Mouse (Mus musculus): ENCODE results near the gene Fig4. TPM values are rescaled to one million over a fixed set of nuclear protein-coding genes. Genes with fewer than 3 reads are reported as not detected.

The Fig4 gene
- polyA plus RNA-seq, 1 experiment from 2014 or later, result 17.8 TPM

DNA sequence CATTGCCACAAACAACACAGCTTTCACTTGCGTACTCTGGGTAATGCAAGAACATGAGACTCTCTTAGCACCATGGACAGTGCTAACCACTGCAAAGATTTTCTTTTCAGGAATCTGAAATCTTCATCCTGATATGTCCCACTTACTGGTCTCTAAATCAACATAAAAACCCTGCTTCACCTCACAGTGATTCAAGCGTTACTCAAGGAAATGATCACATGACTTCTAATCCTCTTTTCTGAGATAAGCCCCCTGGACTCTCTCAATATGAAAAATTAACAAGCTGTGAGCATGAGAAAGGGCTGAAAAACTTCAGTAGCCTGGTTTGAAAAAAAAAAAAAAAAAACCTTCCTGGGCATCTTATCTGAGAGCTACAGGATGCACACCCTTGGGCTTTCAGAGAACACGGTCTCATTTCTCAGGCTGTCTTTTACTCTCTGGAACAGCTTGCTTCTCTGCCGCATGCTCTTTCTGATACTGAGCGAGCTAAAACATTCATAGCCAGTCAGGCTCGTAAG is 94.1 kb downstream of the Fig4 start:
- DNase-seq (ENCODE audit: low spot score), result peak; percentile 56
- Histone ChIP-seq H3K36me3 (replicated peaks; ENCODE audit: control insufficient read depth, insufficient read depth, low read depth, low read length) (no peaks in the 10 kb centered on the region), H3K4me3 (ENCODE audit: low read depth, low read length) (no peak overlapping the region), H3K4me1 (ENCODE audit: control insufficient read depth, insufficient read depth, low read length) (no peaks in the 10 kb centered on the region), H3K27me3 (ENCODE audit: control insufficient read depth, insufficient read depth, low read length) (no peaks in the 10 kb centered on the region), H3K9ac (replicated peaks; ENCODE audit: low read length) (no peak overlapping the region), H3K9me3 (replicated peaks; ENCODE audit: control insufficient read depth, low read length) (no peaks in the 10 kb centered on the region), H3K4me2 (ENCODE audit: low read depth, low read length) (no peak overlapping the region), H3K27ac (replicated peaks; ENCODE audit: low read depth, low read length) (no peak overlapping the region)
- 75% methylated on average over 6 of the region's 6 CpGs for WGBS
- no peak for ATAC-seq (replicated peaks; ENCODE audit: insufficient number of reproducible peaks, low FRiP score, low TSS enrichment, low read depth)

DNA sequence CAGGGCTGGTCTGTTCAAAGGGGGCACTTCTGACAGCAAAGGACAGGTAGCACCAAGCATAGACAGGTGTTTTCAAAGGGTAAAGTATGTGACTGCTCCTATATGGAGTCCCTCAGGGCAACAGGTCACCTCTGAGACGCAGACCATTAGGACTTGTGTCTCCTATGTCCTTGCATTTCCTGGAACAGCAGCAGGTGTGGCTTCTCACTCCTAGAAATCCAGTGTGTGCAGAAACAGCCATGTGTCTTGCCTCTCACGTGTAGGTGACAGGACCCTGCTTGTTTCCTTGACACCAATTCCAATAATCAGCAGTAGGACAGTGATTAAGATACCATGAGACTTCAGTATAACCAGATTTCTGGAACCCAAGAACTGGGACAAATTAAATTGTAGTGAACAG is 97.4 kb downstream of the Fig4 start:
- H3K9me3 ChIP-seq (replicated peaks; ENCODE audit: control insufficient read depth, low read length), result no peaks in the 10 kb centered on the region
- DNase-seq (ENCODE audit: low spot score) (no peak), ATAC-seq (replicated peaks; ENCODE audit: insufficient number of reproducible peaks, low FRiP score, low TSS enrichment, low read depth) (no peak)
- no peak overlapping the region for H3K9ac ChIP-seq (replicated peaks; ENCODE audit: low read length)
- 71% methylated on average over 2 of the region's 2 CpGs for WGBS
- no peak overlapping the region for H3K4me3 ChIP-seq (ENCODE audit: low read depth, low read length)
- no peaks in the 10 kb centered on the region for H3K27me3 ChIP-seq (ENCODE audit: control insufficient read depth, insufficient read depth, low read length)
- no peak overlapping the region for H3K4me2 ChIP-seq (ENCODE audit: low read depth, low read length)
- no peak overlapping the region for H3K27ac ChIP-seq (replicated peaks; ENCODE audit: low read depth, low read length)
- no peaks in the 10 kb centered on the region for H3K4me1 ChIP-seq (ENCODE audit: control insufficient read depth, insufficient read depth, low read length)
- no peaks in the 10 kb centered on the region for H3K36me3 ChIP-seq (replicated peaks; ENCODE audit: control insufficient read depth, insufficient read depth, low read depth, low read length)

DNA sequence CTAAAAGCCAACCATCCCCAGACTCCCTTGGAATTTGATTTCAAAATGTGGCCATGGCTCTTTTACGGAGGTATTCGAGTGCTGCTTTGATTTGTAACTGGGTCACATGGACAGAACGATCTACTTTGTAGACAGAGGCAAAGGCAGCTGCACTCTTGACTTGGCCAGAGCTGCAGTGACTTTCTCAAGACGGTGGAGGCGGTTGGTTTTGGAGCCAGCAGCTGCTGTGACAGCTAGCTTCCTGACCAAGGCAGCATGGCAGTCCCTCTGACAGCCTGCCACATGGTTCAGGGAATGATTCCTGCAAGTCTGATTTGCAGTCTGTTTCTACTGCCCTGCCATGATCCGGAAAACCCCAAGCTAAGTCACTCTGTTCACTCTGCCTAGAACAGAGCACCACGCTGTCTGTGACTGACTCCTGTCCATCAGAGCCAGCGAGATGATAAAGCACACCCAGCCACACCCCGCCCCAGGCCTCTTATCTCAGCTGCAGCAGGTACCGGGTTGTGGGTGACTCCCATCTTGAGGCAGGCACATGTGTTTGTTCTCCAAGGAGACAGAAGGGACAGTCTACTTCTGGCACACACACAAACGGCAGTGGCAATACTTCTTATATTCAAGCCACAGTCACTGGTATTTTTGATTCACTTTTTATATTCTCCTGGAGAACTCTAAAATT is 98.3 kb downstream of the Fig4 start:
- ATAC-seq (replicated peaks; ENCODE audit: insufficient number of reproducible peaks, low FRiP score, low TSS enrichment, low read depth) (0 out of 2 replicates have a peak, but pooled peaks have one; percentile 29), DNase-seq (ENCODE audit: low spot score) (no peak)
- H3K9ac ChIP-seq (replicated peaks; ENCODE audit: low read length), result no peak overlapping the region
- H3K4me1 ChIP-seq (ENCODE audit: control insufficient read depth, insufficient read depth, low read length), result no peaks in the 10 kb centered on the region
- H3K36me3 ChIP-seq (replicated peaks; ENCODE audit: control insufficient read depth, insufficient read depth, low read depth, low read length), result no peaks in the 10 kb centered on the region
- H3K4me3 ChIP-seq (ENCODE audit: low read depth, low read length), result no peak overlapping the region
- no peak overlapping the region for H3K4me2 ChIP-seq (ENCODE audit: low read depth, low read length)
- 76% methylated on average over 11 of the region's 11 CpGs for WGBS
- H3K27me3 ChIP-seq (ENCODE audit: control insufficient read depth, insufficient read depth, low read length), result no peaks in the 10 kb centered on the region
- H3K9me3 ChIP-seq (replicated peaks; ENCODE audit: control insufficient read depth, low read length), result no peaks in the 10 kb centered on the region
- no peak overlapping the region for H3K27ac ChIP-seq (replicated peaks; ENCODE audit: low read depth, low read length)

DNA sequence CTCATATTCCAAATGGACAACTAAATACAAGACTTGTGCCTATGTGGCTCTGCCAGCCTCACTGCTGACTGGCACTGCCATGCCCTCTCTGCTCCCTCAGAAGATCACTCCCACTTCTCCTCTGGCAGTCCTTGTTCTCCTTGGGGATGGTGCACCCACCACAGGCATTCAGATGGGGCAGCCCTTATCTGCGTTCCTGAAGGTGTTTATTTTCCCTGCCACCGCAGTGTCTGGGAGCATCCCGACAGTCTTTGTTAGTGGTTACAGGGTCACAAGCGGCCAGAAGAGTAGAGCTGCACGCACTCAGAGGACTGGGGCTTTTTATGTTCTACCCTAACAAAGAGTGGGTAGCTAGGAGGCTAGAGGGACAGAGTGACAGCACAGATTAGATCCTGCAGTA is 98.9 kb downstream of the Fig4 start:
- 76% methylated on average over 5 of the region's 5 CpGs for WGBS
- Histone ChIP-seq H3K36me3 (replicated peaks; ENCODE audit: control insufficient read depth, insufficient read depth, low read depth, low read length) (no peaks in the 10 kb centered on the region), H3K27ac (replicated peaks; ENCODE audit: low read depth, low read length) (no peak overlapping the region), H3K27me3 (ENCODE audit: control insufficient read depth, insufficient read depth, low read length) (no peaks in the 10 kb centered on the region), H3K4me1 (ENCODE audit: control insufficient read depth, insufficient read depth, low read length) (no peaks in the 10 kb centered on the region), H3K9ac (replicated peaks; ENCODE audit: low read length) (no peak overlapping the region), H3K4me2 (ENCODE audit: low read depth, low read length) (no peak overlapping the region), H3K9me3 (replicated peaks; ENCODE audit: control insufficient read depth, low read length) (no peaks in the 10 kb centered on the region), H3K4me3 (ENCODE audit: low read depth, low read length) (no peak overlapping the region)
- no peak for DNase-seq (ENCODE audit: low spot score)
- ATAC-seq (replicated peaks; ENCODE audit: insufficient number of reproducible peaks, low FRiP score, low TSS enrichment, low read depth), result no peak

DNA sequence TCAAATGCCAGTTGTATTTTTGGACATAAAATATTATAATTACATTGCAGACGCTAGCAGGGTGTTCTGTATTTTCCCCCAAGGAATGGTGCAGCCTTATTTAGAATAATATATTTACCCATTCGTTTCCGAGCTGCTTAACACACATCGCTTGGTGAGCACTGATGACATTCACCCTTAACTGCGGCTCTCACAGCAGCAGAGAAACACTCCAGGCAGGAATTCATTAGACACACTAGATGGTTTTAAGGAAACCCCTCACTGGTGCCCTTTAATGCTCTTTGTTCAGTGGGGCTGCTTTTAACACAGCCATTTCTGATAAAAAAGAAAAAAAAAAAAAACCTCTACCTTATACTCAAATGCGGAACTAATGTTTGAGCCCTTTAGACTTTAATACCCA is 104.3 kb downstream of the Fig4 start:
- Histone ChIP-seq H3K4me1 (ENCODE audit: control insufficient read depth, insufficient read depth, low read length) (no peaks in the 10 kb centered on the region), H3K4me3 (ENCODE audit: low read depth, low read length) (no peak overlapping the region), H3K9ac (replicated peaks; ENCODE audit: low read length) (no peak overlapping the region), H3K4me2 (ENCODE audit: low read depth, low read length) (no peak overlapping the region), H3K27me3 (ENCODE audit: control insufficient read depth, insufficient read depth, low read length) (no peaks in the 10 kb centered on the region), H3K36me3 (replicated peaks; ENCODE audit: control insufficient read depth, insufficient read depth, low read depth, low read length) (no peaks in the 10 kb centered on the region), H3K27ac (replicated peaks; ENCODE audit: low read depth, low read length) (no peak overlapping the region), H3K9me3 (replicated peaks; ENCODE audit: control insufficient read depth, low read length) (no peaks in the 10 kb centered on the region)
- DNase-seq (ENCODE audit: low spot score) (peak; percentile 11), ATAC-seq (replicated peaks; ENCODE audit: insufficient number of reproducible peaks, low FRiP score, low TSS enrichment, low read depth) (no peak)
- 58% methylated on average over 6 of the region's 6 CpGs for WGBS

DNA sequence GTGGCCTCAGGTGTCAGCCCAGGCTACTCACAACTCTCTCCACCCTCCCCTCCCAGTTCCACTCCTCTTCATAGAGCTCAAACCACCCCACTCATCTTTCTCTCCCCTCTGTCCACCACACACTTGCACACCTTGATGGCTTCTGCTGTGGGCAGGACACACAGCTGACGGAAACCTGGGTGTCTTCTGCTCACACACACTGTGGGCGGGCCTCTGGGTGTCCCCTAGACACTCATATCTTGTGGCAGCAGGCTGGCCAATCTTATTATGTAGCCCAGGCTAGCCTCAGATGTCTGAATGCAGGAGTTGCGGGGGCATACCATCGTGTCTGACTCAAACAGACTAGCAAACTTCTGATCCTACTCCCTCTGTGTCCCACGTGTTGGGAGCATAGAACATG is 105.3 kb downstream of the Fig4 start:
- Histone ChIP-seq H3K4me3 (ENCODE audit: low read depth, low read length) (no peak overlapping the region), H3K9ac (replicated peaks; ENCODE audit: low read length) (no peak overlapping the region), H3K4me1 (ENCODE audit: control insufficient read depth, insufficient read depth, low read length) (no peaks in the 10 kb centered on the region), H3K4me2 (ENCODE audit: low read depth, low read length) (no peak overlapping the region), H3K27me3 (ENCODE audit: control insufficient read depth, insufficient read depth, low read length) (no peaks in the 10 kb centered on the region), H3K27ac (replicated peaks; ENCODE audit: low read depth, low read length) (no peak overlapping the region), H3K36me3 (replicated peaks; ENCODE audit: control insufficient read depth, insufficient read depth, low read depth, low read length) (no peaks in the 10 kb centered on the region), H3K9me3 (replicated peaks; ENCODE audit: control insufficient read depth, low read length) (no peaks in the 10 kb centered on the region)
- no peak for ATAC-seq (replicated peaks; ENCODE audit: insufficient number of reproducible peaks, low FRiP score, low TSS enrichment, low read depth)
- DNase-seq (ENCODE audit: low spot score), result no peak
- 83% methylated on average over 5 of the region's 5 CpGs for WGBS

DNA sequence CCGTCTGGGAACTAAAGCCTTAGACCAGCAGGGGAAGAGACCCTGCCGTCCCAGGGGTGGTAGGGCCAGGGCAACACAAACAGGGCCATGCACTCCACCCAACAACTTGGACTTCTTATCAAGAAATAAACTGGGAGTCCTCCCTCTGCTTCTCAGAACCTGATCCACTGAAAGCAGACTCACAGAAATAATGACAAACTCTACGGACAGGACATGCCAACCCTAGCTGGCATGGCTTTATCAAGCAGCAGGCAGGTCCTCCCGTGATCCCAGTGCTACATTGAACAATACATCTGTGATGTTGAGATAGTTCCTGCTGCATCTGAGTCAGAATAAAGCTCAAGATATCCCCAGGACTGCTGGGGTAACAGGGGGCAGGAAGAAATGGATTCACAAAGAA is 106.8 kb downstream of the Fig4 start:
- H3K4me2 ChIP-seq (ENCODE audit: low read depth, low read length), result no peak overlapping the region
- no peaks in the 10 kb centered on the region for H3K4me1 ChIP-seq (ENCODE audit: control insufficient read depth, insufficient read depth, low read length)
- no peak for ATAC-seq (replicated peaks; ENCODE audit: insufficient number of reproducible peaks, low FRiP score, low TSS enrichment, low read depth)
- H3K9ac ChIP-seq (replicated peaks; ENCODE audit: low read length), result no peak overlapping the region
- 78% methylated on average over 4 of the region's 4 CpGs for WGBS
- H3K27ac ChIP-seq (replicated peaks; ENCODE audit: low read depth, low read length), result no peak overlapping the region
- no peak for DNase-seq (ENCODE audit: low spot score)
- H3K27me3 ChIP-seq (ENCODE audit: control insufficient read depth, insufficient read depth, low read length), result no peaks in the 10 kb centered on the region
- H3K4me3 ChIP-seq (ENCODE audit: low read depth, low read length), result no peak overlapping the region
- no peaks in the 10 kb centered on the region for H3K36me3 ChIP-seq (replicated peaks; ENCODE audit: control insufficient read depth, insufficient read depth, low read depth, low read length)
- no peaks in the 10 kb centered on the region for H3K9me3 ChIP-seq (replicated peaks; ENCODE audit: control insufficient read depth, low read length)

DNA sequence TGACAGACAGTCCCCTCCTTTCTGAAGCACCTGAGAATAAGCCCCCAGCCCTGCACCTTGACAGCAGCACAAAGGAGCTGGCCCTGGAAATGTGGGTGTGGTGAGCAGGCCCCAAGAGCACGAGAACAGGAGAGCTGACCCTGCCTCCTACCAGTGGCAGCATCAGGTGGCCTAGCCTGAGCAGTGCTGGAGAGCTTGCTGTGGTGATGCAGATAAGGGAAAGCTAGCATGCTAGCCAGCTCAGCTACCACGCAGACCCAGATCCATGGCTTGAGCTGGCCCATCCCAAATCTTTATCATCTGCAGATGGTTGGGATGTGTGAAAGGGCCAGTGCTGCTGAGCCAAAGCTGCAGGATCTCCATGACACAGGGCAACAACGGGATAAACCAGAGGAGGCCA is 113.7 kb downstream of the Fig4 start:
- DNase-seq (ENCODE audit: low spot score) (no peak), ATAC-seq (replicated peaks; ENCODE audit: insufficient number of reproducible peaks, low FRiP score, low TSS enrichment, low read depth) (no peak)
- H3K4me3 ChIP-seq (ENCODE audit: low read depth, low read length), result no peak overlapping the region
- H3K9ac ChIP-seq (replicated peaks; ENCODE audit: low read length), result no peak overlapping the region
- no peak overlapping the region for H3K4me2 ChIP-seq (ENCODE audit: low read depth, low read length)
- no peaks in the 10 kb centered on the region for H3K36me3 ChIP-seq (replicated peaks; ENCODE audit: control insufficient read depth, insufficient read depth, low read depth, low read length)
- no peak overlapping the region for H3K27ac ChIP-seq (replicated peaks; ENCODE audit: low read depth, low read length)
- no peaks in the 10 kb centered on the region for H3K4me1 ChIP-seq (ENCODE audit: control insufficient read depth, insufficient read depth, low read length)
- no peaks in the 10 kb centered on the region for H3K27me3 ChIP-seq (ENCODE audit: control insufficient read depth, insufficient read depth, low read length)
- 65% methylated on average over 3 of the region's 3 CpGs for WGBS
- no peaks in the 10 kb centered on the region for H3K9me3 ChIP-seq (replicated peaks; ENCODE audit: control insufficient read depth, low read length)

Measured in embryonic facial prominence, embryonic 11.5 days (tissue).